Mouse (Mus musculus): ENCODE data around the gene Fam76b.

The Fam76b gene

DNA sequence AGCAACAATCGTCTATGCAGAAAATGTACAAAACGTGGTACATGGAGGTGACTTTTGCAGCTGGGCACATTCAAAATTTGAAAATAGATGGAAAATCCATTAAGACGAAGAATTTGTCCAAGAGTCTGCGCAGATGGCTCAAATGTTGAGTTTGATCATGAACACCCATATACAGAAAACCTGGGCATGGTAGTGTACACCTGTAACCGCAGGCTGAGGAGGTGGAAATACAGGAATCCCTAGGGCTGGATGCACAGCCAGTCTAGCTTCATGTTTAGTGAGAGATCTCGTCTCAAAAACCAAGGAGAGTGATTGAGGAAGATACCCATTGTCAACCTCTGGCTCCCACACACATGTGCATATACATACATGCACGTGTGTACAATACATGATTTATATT is 44.1 kb downstream of the Fam76b start:
- in situ Hi-C loops (cut with MseI, MboI): no loop called here

DNA sequence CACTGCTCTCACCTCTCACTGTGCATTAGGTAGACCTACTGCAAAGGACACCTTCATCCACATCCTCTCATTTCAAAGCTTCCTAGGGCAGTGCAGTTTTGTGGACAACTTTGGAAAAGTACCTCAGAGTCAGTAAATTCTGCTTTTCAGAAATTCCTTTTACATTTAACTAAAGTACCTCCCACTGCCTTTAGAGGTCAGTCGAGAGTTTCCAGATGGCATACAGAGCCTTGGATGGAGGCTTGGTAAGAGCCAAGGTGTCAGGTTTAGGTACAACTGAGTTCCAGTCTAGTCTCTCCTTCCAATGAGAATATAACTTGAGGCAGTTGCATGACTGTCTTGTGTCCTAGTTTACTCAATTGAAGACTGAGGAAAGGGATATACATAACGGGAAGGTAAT is 46.8 kb downstream of the Fam76b start:
- in situ Hi-C loops (cut with MseI, MboI): no loop called here

DNA sequence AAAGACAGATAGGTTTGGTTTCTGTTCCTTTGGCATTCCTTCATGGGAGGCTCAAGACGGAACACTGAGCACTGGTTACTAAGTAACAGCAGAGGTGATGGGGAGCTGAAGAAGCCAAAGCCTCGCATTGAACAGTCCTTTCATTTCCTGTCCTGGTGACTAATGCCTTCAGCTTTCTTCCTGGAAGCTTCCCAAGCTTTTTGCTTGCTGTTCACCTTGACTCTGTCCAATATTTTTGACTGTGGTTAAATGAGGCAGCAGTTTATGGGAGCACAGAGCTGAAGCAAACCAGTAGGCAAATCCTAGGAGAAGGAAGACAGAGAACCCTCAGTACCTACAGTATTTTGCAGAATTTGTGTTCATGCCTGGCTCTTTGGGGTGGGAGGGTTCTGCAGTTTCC is 47.8 kb downstream of the Fam76b start:
- in situ Hi-C loops (cut with MseI, MboI): no loop called here

DNA sequence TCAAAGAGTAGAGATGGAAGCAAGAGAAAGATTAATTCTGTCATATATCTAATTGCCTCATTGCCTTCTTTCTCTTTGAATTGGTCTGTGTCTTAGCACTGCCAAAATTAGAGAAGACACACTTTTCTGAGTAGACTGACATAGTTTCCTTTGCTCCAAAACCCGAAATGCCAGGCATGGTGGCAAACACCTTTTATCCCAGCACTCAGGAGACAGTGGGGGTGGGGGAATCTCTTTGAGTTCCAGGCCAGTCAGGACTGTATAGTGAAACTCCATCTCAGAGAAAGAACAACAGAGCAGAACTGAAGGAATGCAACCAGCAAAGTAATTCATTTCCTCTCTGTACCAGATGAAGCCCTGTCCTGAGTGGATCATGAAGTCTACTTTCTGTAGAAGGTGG is 53.2 kb downstream of the Fam76b start:
- in situ Hi-C loops (cut with MseI, MboI): no loop called here

DNA sequence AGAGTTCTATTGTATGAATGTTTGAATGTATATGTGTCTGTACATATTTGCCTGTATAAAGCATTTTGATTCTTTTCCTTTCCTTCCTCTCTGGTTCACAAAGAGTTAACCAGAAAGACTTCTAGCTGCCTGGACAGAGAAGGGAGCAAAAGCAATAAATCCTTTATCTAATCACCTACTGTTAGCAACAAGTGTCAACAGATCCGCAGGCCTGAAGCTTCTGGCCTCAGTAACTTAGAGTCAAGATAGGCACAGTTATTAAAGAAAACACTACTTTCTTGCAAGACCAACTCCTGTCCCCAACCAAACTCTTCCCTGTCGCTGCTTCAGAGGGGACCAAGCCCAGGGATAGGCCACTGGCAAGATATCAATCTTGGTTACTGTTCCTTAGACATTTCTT is 55.0 kb downstream of the Fam76b start:
- in situ Hi-C loops (cut with MseI, MboI): no loop called here

DNA sequence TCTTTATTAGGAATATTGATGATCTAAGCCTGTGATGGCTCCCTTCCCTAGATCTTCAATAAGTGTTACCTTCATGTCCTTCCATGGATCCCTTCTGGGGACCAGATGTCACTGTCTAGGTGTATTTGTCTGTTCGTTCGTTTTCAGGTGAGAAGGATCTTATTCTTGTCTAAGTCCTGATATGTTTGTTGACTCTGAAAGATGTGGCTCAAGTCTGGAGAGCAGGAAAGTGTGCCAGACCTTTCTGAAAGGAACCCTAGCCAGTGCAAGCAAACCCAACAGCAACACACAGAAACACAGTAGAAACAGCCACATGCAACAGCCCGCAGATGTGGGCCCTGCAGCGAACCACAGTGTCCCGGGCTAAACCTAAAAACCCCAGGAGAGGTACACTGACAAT is 61.5 kb downstream of the Fam76b start:
- in situ Hi-C loops (cut with MseI, MboI): loop anchor here in 1 of 2 experiments (5.0 kb wide), 1 partner anchor 453 kb away; no protein-coding TSS in a partner anchor

DNA sequence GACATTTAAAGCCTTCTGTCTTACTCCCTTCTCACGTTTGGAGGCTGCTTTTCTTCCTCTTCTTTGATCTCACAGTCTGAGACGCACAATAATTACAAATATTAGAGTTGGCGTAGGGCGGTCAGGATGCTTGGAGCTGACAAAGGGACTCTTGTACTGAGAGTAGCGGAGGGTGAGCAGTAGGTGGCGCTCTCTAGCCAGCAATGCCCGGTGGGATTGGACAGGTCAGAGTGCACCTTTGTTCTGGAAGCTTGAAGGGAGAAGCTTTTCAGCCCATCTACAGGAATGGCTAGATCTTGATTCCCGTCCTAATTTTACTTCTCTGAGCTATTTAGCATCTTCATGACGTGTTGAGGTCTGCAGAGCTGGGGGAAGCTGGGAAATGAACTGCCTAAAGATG is 62.1 kb downstream of the Fam76b start:
- in situ Hi-C loops (cut with MseI, MboI): loop anchor here (5.0 kb wide), 1 partner anchor 453 kb away; no protein-coding TSS in a partner anchor

DNA sequence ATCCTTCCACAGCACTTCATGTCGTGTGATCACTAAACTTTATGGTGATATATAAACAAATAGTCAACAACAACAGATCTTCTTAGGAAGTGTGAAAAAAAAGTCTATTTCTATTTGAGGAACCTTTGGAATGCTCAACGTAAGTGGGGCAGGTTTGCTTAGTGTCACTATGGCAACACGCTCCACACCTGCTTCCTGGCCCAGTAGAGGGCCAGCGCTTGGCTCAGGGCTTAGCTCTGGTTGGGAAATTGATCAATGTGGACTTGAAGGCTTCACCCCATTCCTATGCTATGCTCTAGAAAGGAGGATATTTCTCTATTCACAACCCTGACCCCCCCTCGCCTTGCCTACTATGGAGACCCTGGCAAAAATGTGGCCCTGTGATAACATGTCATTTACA is 62.7 kb downstream of the Fam76b start:
- in situ Hi-C loops (cut with MseI, MboI): loop anchor here in 1 of 2 experiments (5.0 kb wide), 1 partner anchor 452 kb away; no protein-coding TSS in a partner anchor

DNA sequence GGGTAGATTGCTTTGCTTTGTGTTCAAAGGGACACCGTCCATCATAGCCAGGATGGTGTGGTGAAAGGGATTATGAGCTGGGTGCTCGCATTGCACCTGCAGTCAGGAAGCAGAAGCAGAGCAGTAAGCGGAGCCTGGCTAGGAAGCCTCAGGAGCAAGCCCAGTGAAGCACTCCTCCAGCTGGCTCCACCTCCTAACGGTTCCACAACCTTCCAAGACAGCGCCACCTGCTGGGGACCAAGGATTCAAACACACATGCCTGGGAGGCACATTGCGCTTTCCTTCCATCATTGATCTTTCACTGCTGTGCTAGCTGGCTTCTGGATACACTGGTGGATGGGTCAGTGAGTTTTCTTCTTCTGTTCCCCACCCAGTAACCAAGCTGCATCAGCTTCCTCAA is 64.4 kb downstream of the Fam76b start:
- in situ Hi-C loops (cut with MseI, MboI): loop anchor here in 1 of 2 experiments (5.0 kb wide), 1 partner anchor 450 kb away; no protein-coding TSS in a partner anchor

DNA sequence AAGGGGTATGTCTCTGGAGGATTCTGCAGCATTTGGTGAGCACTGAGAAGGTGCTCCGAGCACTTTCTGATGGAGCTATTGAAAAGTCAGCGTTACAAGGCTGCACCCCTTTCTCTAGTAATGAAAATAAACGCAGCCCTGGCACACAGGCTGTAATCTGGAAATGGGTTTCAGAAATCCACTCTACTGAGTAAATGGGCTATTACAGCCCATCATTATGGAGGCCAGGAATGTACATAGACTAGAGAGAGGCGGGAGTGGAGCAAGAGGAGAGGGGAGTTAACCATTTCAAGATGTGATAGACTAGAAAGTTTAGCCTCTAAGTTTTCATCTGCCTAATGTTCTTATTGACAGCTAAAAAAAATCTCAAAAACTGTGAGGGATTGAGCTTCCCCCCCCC is 65.5 kb downstream of the Fam76b start:
- in situ Hi-C loops (cut with MseI, MboI): loop anchor here in 1 of 2 experiments (5.0 kb wide), 1 partner anchor 449 kb away; no protein-coding TSS in a partner anchor

DNA sequence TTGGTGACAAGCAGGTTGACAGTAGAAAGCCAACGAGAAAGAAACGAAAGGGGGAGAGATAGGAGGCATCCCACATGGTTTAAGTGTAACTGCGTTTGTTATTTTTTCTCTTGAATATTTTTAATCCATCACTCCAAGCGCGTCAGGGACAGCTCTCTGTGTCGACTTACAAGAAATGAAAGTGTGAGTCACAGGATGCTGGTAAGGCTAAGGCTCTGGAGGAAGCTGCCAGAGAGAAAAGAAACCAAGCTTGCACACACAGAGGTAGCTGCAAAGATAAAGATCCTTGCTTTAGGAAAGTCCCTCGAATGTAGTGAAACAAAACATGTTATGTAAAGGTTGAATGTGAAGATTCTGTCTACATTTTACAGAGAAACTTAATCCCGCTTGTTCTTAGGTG is 67.0 kb downstream of the Fam76b start:
- in situ Hi-C loops (cut with MseI, MboI): loop anchor here in 1 of 2 experiments (5.0 kb wide), 1 partner anchor 448 kb away; no protein-coding TSS in a partner anchor

DNA sequence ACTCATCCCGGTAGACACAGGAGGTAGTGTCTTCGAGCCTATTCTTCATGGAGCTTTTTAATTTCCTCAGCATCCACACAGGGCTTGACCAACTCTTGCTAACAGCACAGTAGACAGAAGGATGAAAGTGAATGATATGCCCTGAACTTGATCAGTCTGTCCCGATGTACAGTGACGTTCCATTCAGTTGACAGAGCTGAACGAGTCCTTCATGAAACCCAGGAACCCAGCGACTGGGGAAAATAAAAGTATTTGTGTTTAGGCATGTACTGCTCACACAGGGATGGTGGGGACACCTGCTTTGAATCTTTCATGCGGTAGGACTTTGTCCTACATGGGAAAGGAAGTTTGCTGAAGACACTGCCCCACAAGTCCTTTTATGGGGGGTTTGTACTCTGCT is 67.4 kb downstream of the Fam76b start:
- in situ Hi-C loops (cut with MseI, MboI): loop anchor here in 1 of 2 experiments (5.0 kb wide), 1 partner anchor 447 kb away; no protein-coding TSS in a partner anchor

DNA sequence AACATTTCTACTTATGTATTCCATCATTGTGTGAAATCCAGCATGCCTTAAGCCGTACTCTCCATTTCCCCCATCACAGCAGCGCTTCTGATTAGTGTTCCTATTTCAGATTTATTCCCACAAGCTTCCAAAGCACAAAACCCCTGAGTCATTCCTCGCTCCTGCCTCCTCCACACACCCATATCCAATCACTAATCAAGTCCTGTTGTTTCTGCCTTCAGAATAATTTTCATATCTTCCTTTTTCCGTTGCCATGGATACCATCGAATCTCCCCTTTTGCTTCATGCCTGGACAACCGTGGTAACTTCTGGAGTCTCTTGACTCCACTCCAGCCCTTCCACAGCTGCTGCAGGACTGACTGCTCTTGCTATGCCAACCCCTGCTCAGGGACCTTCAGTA is 68.5 kb downstream of the Fam76b start:
- in situ Hi-C loops (cut with MseI, MboI): no loop called here

DNA sequence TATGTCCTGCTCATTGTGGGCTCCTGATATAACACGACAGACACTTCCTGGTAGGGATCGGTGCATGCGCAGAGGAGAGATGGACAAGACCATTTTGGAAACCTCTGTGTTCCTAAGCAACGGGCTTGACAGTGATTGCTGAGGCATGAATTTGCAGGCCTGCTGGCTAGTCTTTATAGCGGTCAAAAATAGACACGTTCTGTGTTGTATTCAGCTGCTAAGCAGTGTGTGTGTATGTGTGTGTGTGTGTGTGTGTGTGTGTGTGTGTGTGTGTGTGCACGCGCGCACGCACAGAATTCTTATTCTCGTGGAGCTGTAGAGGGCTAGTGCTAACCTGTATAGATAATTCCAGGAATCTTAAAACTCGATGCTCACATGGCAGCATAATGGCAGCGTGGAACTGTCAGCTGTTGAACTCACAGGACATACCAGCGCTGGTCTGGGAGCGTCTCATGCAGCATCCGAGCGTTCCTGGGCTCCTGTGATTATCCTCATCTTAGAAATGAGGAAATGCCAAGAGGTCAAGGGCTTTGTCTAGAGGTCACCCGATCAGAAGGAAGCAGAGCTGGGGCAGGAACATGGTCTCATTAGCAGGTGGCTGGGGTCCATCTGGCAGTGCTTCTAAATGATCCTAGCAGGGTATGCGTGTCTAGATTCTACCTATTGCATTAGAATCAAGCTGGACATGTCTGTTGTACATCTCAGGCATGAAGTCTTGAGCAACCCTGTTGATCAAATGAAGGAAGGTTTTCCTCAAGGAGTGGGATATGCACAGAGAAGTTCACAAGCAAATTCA is 71.2 kb downstream of the Fam76b start:
- in situ Hi-C loops (cut with MseI, MboI): no loop called here

DNA sequence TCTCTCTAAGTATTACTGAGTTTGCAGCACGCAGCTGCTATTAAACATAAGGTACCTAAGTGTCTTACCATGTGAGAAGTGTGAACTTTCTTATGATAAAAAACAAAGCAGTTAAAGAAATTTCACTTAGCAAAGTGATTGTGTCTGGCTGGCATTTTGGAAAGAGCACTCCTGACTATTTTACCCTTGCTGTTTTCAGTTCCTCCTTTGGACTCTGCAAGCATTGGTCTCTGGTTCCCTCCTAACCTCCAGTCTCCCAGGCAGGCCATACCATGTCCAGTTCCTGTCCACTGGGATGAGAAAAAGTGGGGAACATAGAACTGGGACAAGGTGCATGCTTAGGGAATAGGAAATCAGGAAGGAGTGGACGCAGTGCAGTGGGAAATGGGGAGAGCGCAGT is 74.5 kb downstream of the Fam76b start:
- in situ Hi-C loops (cut with MseI, MboI): no loop called here

DNA sequence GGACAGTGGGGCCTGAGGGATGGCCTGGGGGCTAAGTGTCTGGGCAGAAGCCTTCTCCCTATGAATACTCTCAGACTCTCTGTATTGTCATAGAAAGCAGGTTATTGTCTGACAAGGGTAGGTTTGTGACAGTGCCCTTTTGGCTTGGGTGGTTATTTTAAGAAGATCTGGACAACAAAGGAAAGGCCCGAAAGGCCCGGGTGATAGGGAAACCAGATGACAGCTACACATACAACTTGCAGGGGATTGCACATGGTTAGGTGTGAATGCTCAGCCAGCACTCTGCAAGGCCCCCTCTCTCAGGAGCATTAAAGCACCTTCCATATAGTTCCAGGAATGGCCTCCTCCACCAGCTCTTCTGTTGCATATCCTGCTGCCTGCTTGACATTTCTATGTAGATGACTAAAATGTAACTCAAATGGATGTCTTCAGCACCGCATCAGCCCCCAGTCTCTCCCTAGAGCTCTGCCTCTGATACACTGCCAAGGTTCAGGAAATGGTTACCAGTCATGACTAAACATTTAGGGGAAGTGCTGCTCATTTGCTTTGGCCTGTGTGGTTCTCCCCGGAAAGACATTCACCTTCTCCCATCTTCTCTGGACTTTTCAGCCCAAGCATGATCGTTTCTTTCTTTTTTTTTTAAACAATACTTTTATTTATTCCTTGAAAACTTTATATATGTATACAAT is 76.7 kb downstream of the Fam76b start:
- in situ Hi-C loops (cut with MseI, MboI): no loop called here
